Comparison of ENCODE assay signal across 9 mouse cellular contexts in the genomic region with DNA sequence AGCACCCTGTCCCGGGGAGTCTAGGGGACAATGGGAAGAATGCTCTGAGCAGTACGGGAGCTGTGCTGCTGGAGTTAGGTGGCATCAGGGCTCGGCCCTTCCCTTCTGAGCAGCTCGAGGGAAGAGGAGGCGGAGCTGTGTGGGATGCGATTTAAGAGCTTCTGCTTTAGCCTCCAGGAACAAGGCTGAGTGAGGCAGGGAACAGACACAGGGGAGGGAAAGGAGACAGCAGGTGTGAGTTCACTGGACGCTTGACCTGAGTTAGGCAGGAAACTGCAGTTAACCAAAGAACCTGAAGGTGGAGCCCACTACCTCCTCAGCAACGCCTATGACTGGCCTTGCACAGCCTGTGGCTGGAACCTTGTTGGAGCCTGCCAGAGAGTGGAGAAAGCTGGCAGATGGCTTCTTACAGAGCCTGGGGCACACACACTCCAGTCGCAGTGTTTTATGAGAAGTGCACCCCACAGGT. TPM values are rescaled to one million over a fixed set of nuclear protein-coding genes. Genes with fewer than 3 reads are reported as not detected.
DNase-seq lines count a peak whose midpoint lies in the region; ATAC-seq and TF ChIP-seq lines count a peak whose summit lies in the region.
"Had no signal": no experiment of that assay in that cellular context is flagged by ENCODE, and none has a peak within 500 bp of the region (broad histone marks: within the 10 kb centered on the region; RNA-seq: fewer than 3 reads in every experiment).

No protein-coding gene starts in this region.

- 12% methylated on average over 9 of the region's 9 CpGs for whole genome bisulfite sequencing in embryonic facial prominence, embryonic 11.5 days
- WGBS in heart, embryonic 14.5 days, result 15% methylated on average over 9 of the region's 9 CpGs
- 10% methylated on average over 7 of the region's 9 CpGs for WGBS in kidney, postnatal 0 days
- WGBS in liver, embryonic 11.5 days, result 25% methylated on average over 9 of the region's 9 CpGs

- peak; percentile 70 to 73 for DNase-seq in urinary bladder, adult 18-20 months (ENCODE audit: low spot score in 2 of 2)
- DNase-seq in urinary bladder, postnatal 10 days (ENCODE audit: low spot score), result no peak
- peak; percentile 84 for DNase-seq in embryonic facial prominence, embryonic 11.5 days (ENCODE audit: low spot score)
- DNase-seq in kidney, postnatal 0 days (ENCODE audit: low spot score), result peak; percentile 85
- peak; percentile 48 for DNase-seq in liver, embryonic 11.5 days (ENCODE audit: low spot score)
- peak; percentile 59 for DNase-seq in neural tube, embryonic 10.5 days (ENCODE audit: extremely low spot score, low spot score)
- DNase-seq in splenic B cell, adult 2 months (ENCODE audit: low read depth, low spot score), result peak; percentile 85

- no peaks in the 10 kb centered on the region for H3K27me3 ChIP-seq in embryonic facial prominence, embryonic 11.5 days (ENCODE audit: control insufficient read depth, insufficient read depth, low read length)
- H3K27me3 ChIP-seq in heart, embryonic 14.5 days (ENCODE audit: control insufficient read depth, insufficient read depth, low read length), result no peaks in the 10 kb centered on the region
- H3K27me3 ChIP-seq in kidney, postnatal 0 days (ENCODE audit: insufficient read depth, low read length), result no peaks in the 10 kb centered on the region
- H3K27me3 ChIP-seq in liver, embryonic 11.5 days (replicated peaks; ENCODE audit: control insufficient read depth, insufficient read depth, low read length), result no peaks in the 10 kb centered on the region
- H3K27me3 ChIP-seq in splenic B cell, adult 2 months (ENCODE audit: control insufficient read depth, insufficient read depth, low read length, poor library complexity, severe bottlenecking), result no peaks in the 10 kb centered on the region

- ATAC-seq in embryonic facial prominence, embryonic 11.5 days (replicated peaks; ENCODE audit: insufficient number of reproducible peaks, low FRiP score, low TSS enrichment, low read depth), result peak; percentile 83; the same call in 1 of the 2 replicates
- ATAC-seq in heart, embryonic 14.5 days (ENCODE audit: insufficient number of reproducible peaks, insufficient read depth, low FRiP score, low read depth), result peak; percentile 54
- ATAC-seq in kidney, postnatal 0 days (replicated peaks; ENCODE audit: low FRiP score, low read depth), result peak; percentile 80
- peak; percentile 41; the same call in 1 of the 2 replicates for ATAC-seq in liver, embryonic 11.5 days (replicated peaks; ENCODE audit: low FRiP score)

- no peaks in the 10 kb centered on the region for H3K36me3 ChIP-seq in embryonic facial prominence, embryonic 11.5 days (replicated peaks; ENCODE audit: control insufficient read depth, insufficient read depth, low read depth, low read length)
- no peaks in the 10 kb centered on the region for H3K36me3 ChIP-seq in heart, embryonic 14.5 days (ENCODE audit: control insufficient read depth, insufficient read depth, low read length)
- no peaks in the 10 kb centered on the region for H3K36me3 ChIP-seq in kidney, postnatal 0 days (ENCODE audit: insufficient read depth, low read length)
- no peaks in the 10 kb centered on the region for H3K36me3 ChIP-seq in liver, embryonic 11.5 days (ENCODE audit: control insufficient read depth, insufficient read depth, low read length)
- H3K36me3 ChIP-seq in splenic B cell, adult 2 months (ENCODE audit: control insufficient read depth, insufficient read depth, low read length, poor library complexity, severe bottlenecking), result no peaks in the 10 kb centered on the region
- H3K36me3 ChIP-seq: G1E had no signal

- H3K9me3 ChIP-seq in embryonic facial prominence, embryonic 11.5 days (replicated peaks; ENCODE audit: control insufficient read depth, low read length), result no peaks in the 10 kb centered on the region
- no peaks in the 10 kb centered on the region for H3K9me3 ChIP-seq in heart, embryonic 14.5 days (ENCODE audit: control insufficient read depth, low read length)
- H3K9me3 ChIP-seq in kidney, postnatal 0 days (replicated peaks; ENCODE audit: low read length), result no peaks in the 10 kb centered on the region
- no peaks in the 10 kb centered on the region for H3K9me3 ChIP-seq in liver, embryonic 11.5 days (ENCODE audit: control insufficient read depth, low read length)

- H3K4me2 ChIP-seq in embryonic facial prominence, embryonic 11.5 days (ENCODE audit: low read depth, low read length), result no peak overlapping the region
- no peak overlapping the region for H3K4me2 ChIP-seq in heart, embryonic 14.5 days (ENCODE audit: low read length)
- H3K4me2 ChIP-seq in kidney, postnatal 0 days (ENCODE audit: low read length), result no peak overlapping the region
- no peak overlapping the region for H3K4me2 ChIP-seq in liver, embryonic 11.5 days

- peak; percentile 90 for TF ChIP-seq CTCF in kidney, postnatal 0 days (IDR thresholded peaks at IDR 0.05; ENCODE audit: low read depth)

- no peak overlapping the region for H3K9ac ChIP-seq in embryonic facial prominence, embryonic 11.5 days (replicated peaks; ENCODE audit: low read length)
- H3K9ac ChIP-seq in heart, embryonic 14.5 days (ENCODE audit: low read length), result no peak overlapping the region
- H3K9ac ChIP-seq in kidney, postnatal 0 days (ENCODE audit: low read depth, low read length), result no peak overlapping the region
- no peak overlapping the region for H3K9ac ChIP-seq in liver, embryonic 11.5 days (ENCODE audit: low read depth, low read length)

- no peaks in the 10 kb centered on the region for H3K4me1 ChIP-seq in embryonic facial prominence, embryonic 11.5 days (ENCODE audit: control insufficient read depth, insufficient read depth, low read length)
- no peaks in the 10 kb centered on the region for H3K4me1 ChIP-seq in heart, embryonic 14.5 days (ENCODE audit: control insufficient read depth in 2 of 2, insufficient read depth in 2 of 2, low read length in 2 of 2)
- no peaks in the 10 kb centered on the region for H3K4me1 ChIP-seq in kidney, postnatal 0 days (replicated peaks; ENCODE audit: insufficient read depth, low read length)
- H3K4me1 ChIP-seq in liver, embryonic 11.5 days (replicated peaks; ENCODE audit: control insufficient read depth, insufficient read depth, low read length), result no peaks in the 10 kb centered on the region

- H3K4me3 ChIP-seq in embryonic facial prominence, embryonic 11.5 days (ENCODE audit: low read depth, low read length), result no peak overlapping the region
- no peak overlapping the region for H3K4me3 ChIP-seq in heart, embryonic 14.5 days (ENCODE audit: control insufficient read depth in 1 of 2, insufficient read depth in 1 of 2, low read depth in 1 of 2, low read length in 2 of 2)
- H3K4me3 ChIP-seq in kidney, postnatal 0 days (replicated peaks; ENCODE audit: low read depth, low read length), result no peak overlapping the region
- no peak overlapping the region for H3K4me3 ChIP-seq in liver, embryonic 11.5 days (ENCODE audit: low read depth, low read length)

- H3K27ac ChIP-seq in embryonic facial prominence, embryonic 11.5 days (replicated peaks; ENCODE audit: low read depth, low read length), result no peak overlapping the region
- no peak overlapping the region for H3K27ac ChIP-seq in heart, embryonic 14.5 days (replicated peaks in 1 of 2; ENCODE audit: control insufficient read depth in 1 of 2, insufficient read depth in 1 of 2, low read depth in 2 of 2, low read length in 2 of 2)
- H3K27ac ChIP-seq in kidney, postnatal 0 days, result no peak overlapping the region
- no peak overlapping the region for H3K27ac ChIP-seq in liver, embryonic 11.5 days (ENCODE audit: low read depth, low read length)

RNA-seq across cellular contexts. Expression of a gene that starts 22.7 kb away (rescaled TPM):
- 0.66 and 0.76 TPM in 2 replicates for polyA plus RNA-seq in embryonic facial prominence, embryonic 11.5 days (2014; fragmentation: Nextera tagmentation; extraction: Ambion mirVana)
- 1.3 and 1.8 TPM in 2 replicates for polyA plus RNA-seq in heart, embryonic 14.5 days (2014; fragmentation: Nextera tagmentation; extraction: Ambion mirVana)
- polyA plus RNA-seq in kidney, postnatal 0 days (2015; fragmentation: Nextera tagmentation; extraction: Ambion mirVana), result 1.3 and 2.2 TPM in 2 replicates
- 0.40 and 0.88 TPM in 2 replicates for polyA plus RNA-seq in liver, embryonic 11.5 days (2014; fragmentation: Nextera tagmentation; extraction: Ambion mirVana)
- polyA plus RNA-seq: G1E had no signal

RNA-seq across cellular contexts. Expression of a gene that starts 32.1 kb away (rescaled TPM):
- 1.8 and 2.4 TPM in 2 replicates for polyA plus RNA-seq in embryonic facial prominence, embryonic 11.5 days (2014; fragmentation: Nextera tagmentation; extraction: Ambion mirVana)
- polyA plus RNA-seq in heart, embryonic 14.5 days (2014; fragmentation: Nextera tagmentation; extraction: Ambion mirVana), result 8.0 and 9.1 TPM in 2 replicates
- polyA plus RNA-seq in kidney, postnatal 0 days (2015; fragmentation: Nextera tagmentation; extraction: Ambion mirVana), result 2.8 and 3.9 TPM in 2 replicates
- polyA plus RNA-seq in liver, embryonic 11.5 days (2014; fragmentation: Nextera tagmentation; extraction: Ambion mirVana), result 6.6 and 7.7 TPM in 2 replicates
- polyA plus RNA-seq: G1E had no signal

RNA-seq across cellular contexts. Expression of a gene that starts 46.8 kb away (rescaled TPM):
- polyA plus RNA-seq in embryonic facial prominence, embryonic 11.5 days (2014; fragmentation: Nextera tagmentation; extraction: Ambion mirVana), result 0.11 and 0.36 TPM in 2 replicates
- polyA plus RNA-seq in heart, embryonic 14.5 days (2014; fragmentation: Nextera tagmentation; extraction: Ambion mirVana), result 0.50 TPM in 1 of 2 replicates, not detected in the other
- polyA plus RNA-seq in kidney, postnatal 0 days (2015; fragmentation: Nextera tagmentation; extraction: Ambion mirVana), result 0.11 and 0.14 TPM in 2 replicates
- polyA plus RNA-seq in liver, embryonic 11.5 days (2014; fragmentation: Nextera tagmentation; extraction: Ambion mirVana), result 37.9 and 42.5 TPM in 2 replicates
- polyA plus RNA-seq: G1E had no signal

RNA-seq across cellular contexts. Expression of a gene that starts 55.7 kb away (rescaled TPM):
- not detected in 2 replicates for polyA plus RNA-seq in embryonic facial prominence, embryonic 11.5 days (2014; fragmentation: Nextera tagmentation; extraction: Ambion mirVana)
- 0.09 TPM in 1 of 2 replicates, not detected in the other for polyA plus RNA-seq in heart, embryonic 14.5 days (2014; fragmentation: Nextera tagmentation; extraction: Ambion mirVana)
- polyA plus RNA-seq in kidney, postnatal 0 days (2015; fragmentation: Nextera tagmentation; extraction: Ambion mirVana), result 0.05 TPM in 1 of 2 replicates, not detected in the other
- polyA plus RNA-seq in liver, embryonic 11.5 days (2014; fragmentation: Nextera tagmentation; extraction: Ambion mirVana), result 0.12 and 0.45 TPM in 2 replicates
- polyA plus RNA-seq: G1E had no signal

Comparison
In these comparisons a context has a peak if more than half of its experiments do, and no peak if none do; other contexts are left out.
1. RNA of a gene that starts 46.8 kb away (polyA plus RNA-seq): 37.9 to 42.5 TPM in liver, embryonic 11.5 days; 0.50 TPM in heart, embryonic 14.5 days, 0.11 to 0.14 TPM in kidney, postnatal 0 days and 0.11 to 0.36 TPM in embryonic facial prominence, embryonic 11.5 days; every median in the first group is over 10 times any median in the second.
2. Peak in every context shown above with its lines, with median percentiles within 50 percentile points of each other: ATAC-seq.